In genomic region chr12:50066394-50066793, GRCm38 (mm10) we compare ENCODE assay signal across 25 mouse cellular contexts.
A peak's percentile ranks its signal among the peaks of the same experiment; 100 is the strongest.
DNase-seq lines count a peak whose midpoint lies in the region; ATAC-seq and TF ChIP-seq lines count a peak whose summit lies in the region.
"Had no signal": no experiment of that assay in that cellular context is flagged by ENCODE, and none has a peak within 500 bp of the region (broad histone marks: within the 10 kb centered on the region; RNA-seq: fewer than 3 reads in every experiment).

No protein-coding gene starts in this region.

- H3K9me3 ChIP-seq in liver, embryonic 11.5 days (ENCODE audit: control insufficient read depth, low read length), result no peaks in the 10 kb centered on the region
- H3K9me3 ChIP-seq: embryonic facial prominence, embryonic 13.5 days; embryonic facial prominence, embryonic 15.5 days; forebrain, embryonic 13.5 days; forebrain, embryonic 15.5 days had no signal

- no peaks in the 10 kb centered on the region for H3K27me3 ChIP-seq in liver, adult 2 months (ENCODE audit: control insufficient read depth, insufficient read depth, low read length)
- no peaks in the 10 kb centered on the region for H3K27me3 ChIP-seq in liver, embryonic 11.5 days (replicated peaks; ENCODE audit: control insufficient read depth, insufficient read depth, low read length)
- no peaks in the 10 kb centered on the region for H3K27me3 ChIP-seq in C2C12 (ENCODE audit: control insufficient read depth, insufficient read depth, insufficient read length)
- H3K27me3 ChIP-seq in myocyte (ENCODE audit: control insufficient read depth, insufficient read depth, insufficient read length), result no peaks in the 10 kb centered on the region
- H3K27me3 ChIP-seq: embryonic facial prominence, embryonic 13.5 days; embryonic facial prominence, embryonic 15.5 days; forebrain, embryonic 13.5 days; forebrain, embryonic 15.5 days had no signal

- no peak overlapping the region for H3K4me2 ChIP-seq in liver, embryonic 11.5 days
- no peak overlapping the region for H3K4me2 ChIP-seq in myocyte (ENCODE audit: low read depth)
- H3K4me2 ChIP-seq: embryonic facial prominence, embryonic 13.5 days; embryonic facial prominence, embryonic 15.5 days; forebrain, embryonic 13.5 days; forebrain, embryonic 15.5 days had no signal

- 58% methylated on average over 4 of the region's 4 CpGs for WGBS in liver, adult 2 months
- 89% methylated on average over 4 of the region's 4 CpGs for WGBS in liver, embryonic 11.5 days

- H3K36me3 ChIP-seq in liver, adult 2 months (ENCODE audit: control insufficient read depth, insufficient read depth, low read length), result no peaks in the 10 kb centered on the region
- H3K36me3 ChIP-seq in liver, embryonic 11.5 days (ENCODE audit: control insufficient read depth, insufficient read depth, low read length), result no peaks in the 10 kb centered on the region
- H3K36me3 ChIP-seq in C2C12 (ENCODE audit: control insufficient read depth, insufficient read depth) (no peaks in the 10 kb centered on the region), myocyte (ENCODE audit: control insufficient read depth, insufficient read depth) (no peaks in the 10 kb centered on the region)
- H3K36me3 ChIP-seq: embryonic facial prominence, embryonic 13.5 days; embryonic facial prominence, embryonic 15.5 days; forebrain, embryonic 15.5 days had no signal

- no peaks in the 10 kb centered on the region for H3K79me2 ChIP-seq in liver, adult 2 months (ENCODE audit: control insufficient read depth, insufficient read depth, low read length)
- H3K79me2 ChIP-seq in C2C12 (ENCODE audit: control insufficient read depth, insufficient read depth) (no peaks in the 10 kb centered on the region), myocyte (ENCODE audit: control insufficient read depth, insufficient read depth) (no peaks in the 10 kb centered on the region)

- no peak overlapping the region for H3K9ac ChIP-seq in liver, adult 2 months (ENCODE audit: low read depth, low read length)
- no peak overlapping the region for H3K9ac ChIP-seq in liver, embryonic 11.5 days (ENCODE audit: low read depth, low read length)
- H3K9ac ChIP-seq: embryonic facial prominence, embryonic 13.5 days; embryonic facial prominence, embryonic 15.5 days; forebrain, embryonic 13.5 days; forebrain, embryonic 15.5 days; forebrain, postnatal 0 days had no signal

- ATAC-seq in liver, embryonic 11.5 days (replicated peaks; ENCODE audit: low FRiP score), result no peak
- ATAC-seq: forebrain, embryonic 13.5 days; forebrain, embryonic 15.5 days had no signal

- H3K79me3 ChIP-seq in C2C12 (ENCODE audit: low read depth), result no peaks in the 10 kb centered on the region

- H3K4me1 ChIP-seq in liver, adult 2 months (ENCODE audit: control insufficient read depth, insufficient read depth, low read length), result no peaks in the 10 kb centered on the region
- H3K4me1 ChIP-seq in liver, embryonic 11.5 days (replicated peaks; ENCODE audit: control insufficient read depth, insufficient read depth, low read length), result no peaks in the 10 kb centered on the region
- H3K4me1 ChIP-seq: embryonic facial prominence, embryonic 13.5 days; embryonic facial prominence, embryonic 15.5 days; forebrain, embryonic 13.5 days; forebrain, embryonic 15.5 days had no signal

- H3K27ac ChIP-seq in liver, adult 2 months (replicated peaks; ENCODE audit: insufficient read depth, low read depth, low read length), result no peak overlapping the region
- H3K27ac ChIP-seq in liver, embryonic 11.5 days (ENCODE audit: low read depth, low read length), result no peak overlapping the region
- H3K27ac ChIP-seq: embryonic facial prominence, embryonic 13.5 days; embryonic facial prominence, embryonic 15.5 days; forebrain, embryonic 13.5 days; forebrain, embryonic 15.5 days had no signal

- no peak overlapping the region for H3K4me3 ChIP-seq in liver, adult 2 months (ENCODE audit: insufficient read depth, low read depth, low read length)
- no peak overlapping the region for H3K4me3 ChIP-seq in liver, embryonic 11.5 days (ENCODE audit: low read depth, low read length)
- H3K4me3 ChIP-seq in C2C12 (ENCODE audit: insufficient read depth, poor library complexity, severe bottlenecking) (no peak overlapping the region), myocyte (no peak overlapping the region)
- H3K4me3 ChIP-seq: embryonic facial prominence, embryonic 13.5 days; embryonic facial prominence, embryonic 15.5 days; erythroblast, embryonic 14.5 days; forebrain, embryonic 13.5 days; forebrain, embryonic 15.5 days had no signal

- TF ChIP-seq CTCF in liver, adult 2 months (IDR thresholded peaks at IDR 0.05; ENCODE audit: low read depth, low read length), result no peak
- TF ChIP-seq CTCF in C2C12 (IDR thresholded peaks at IDR 0.05; ENCODE audit: control insufficient read depth, insufficient read depth, insufficient read length), result no peak

- no peak for TF ChIP-seq POLR2A in liver, adult 2 months (IDR thresholded peaks at IDR 0.05; ENCODE audit: extremely low read depth, insufficient read depth, low read length)
- no peak for TF ChIP-seq POLR2A in myocyte (IDR thresholded peaks at IDR 0.05; ENCODE audit: insufficient read length, low read depth)

- peak; percentile 54 for DNase-seq in liver, adult 2 months (ENCODE audit: extremely low read depth, low read depth, low spot score)
- DNase-seq in liver, embryonic 11.5 days (ENCODE audit: low spot score), result no peak
- DNase-seq in NIH3T3 (ENCODE audit: low read depth), result peak; percentile 66
- no peak for DNase-seq in gastrocnemius, postnatal 10 days
- no peak for DNase-seq in heart, adult 9 months (ENCODE audit: low spot score in 2 of 2)
- no peak for DNase-seq in urinary bladder, postnatal 10 days (ENCODE audit: low spot score)
- DNase-seq: adrenal gland, adult 2 months; adrenal gland, postnatal 10 days; adrenal gland, postnatal 25 days; B cell, adult 2 months; cerebellum, adult 11 months; cerebellum, adult 18-20 months; cerebellum, adult 8-10 months; cerebellum, adult 9-11 months; cerebellum, postnatal 14 days; cerebellum, postnatal 36 days; embryo, embryonic 11 days; forebrain, postnatal 0 days had no signal

- no peak overlapping the region for H3ac ChIP-seq in C2C12 (ENCODE audit: control insufficient read depth, insufficient read length, low read depth)
- no peak overlapping the region for H3ac ChIP-seq in myocyte (ENCODE audit: control insufficient read depth, insufficient read length)

TF ChIP-seq in C2C12, 6 proteins besides CTCF, POLR2A, EP300 and RAD21:
- TF ChIP-seq MAX (IDR thresholded peaks at IDR 0.05), result no peak
- no peak for TF ChIP-seq FOSL1 (IDR thresholded peaks at IDR 0.05; ENCODE audit: insufficient read depth, low read length, poor library complexity, severe bottlenecking)
- TF ChIP-seq MYOD1 (IDR thresholded peaks at IDR 0.05; ENCODE audit: control insufficient read depth, insufficient read length, low read depth), result no peak
- TF ChIP-seq CEBPB (IDR thresholded peaks at IDR 0.05; ENCODE audit: low read depth), result peak; percentile 98
- no peak for TF ChIP-seq MYOG (IDR thresholded peaks at IDR 0.05; ENCODE audit: control insufficient read depth, extremely low read depth, insufficient read length)
- no peak for TF ChIP-seq USF1 (IDR thresholded peaks at IDR 0.05; ENCODE audit: low read depth)

TF ChIP-seq in myocyte, 11 proteins besides CTCF, POLR2A, EP300 and RAD21:
- TF ChIP-seq CEBPB (IDR thresholded peaks at IDR 0.05; ENCODE audit: insufficient read depth, poor library complexity, severe bottlenecking) (peak; percentile 83; the same call in 1 of the 2 replicates), MAX (IDR thresholded peaks at IDR 0.05; ENCODE audit: low read depth) (no peak)

Comparison
In these comparisons a context has a peak if more than half of its experiments do, and no peak if none do; other contexts are left out.
1. DNase-seq: peak in liver, adult 2 months (single experiment) and NIH3T3 (single experiment); none in liver, embryonic 11.5 days (single experiment), gastrocnemius, postnatal 10 days (single experiment), heart, adult 9 months (0 of 2) and urinary bladder, postnatal 10 days (single experiment).